Mouse (Mus musculus): Measurements from ENCODE around the gene Palm2.

- TF ChIP-seq CTCF (IDR thresholded peaks at IDR 0.05; ENCODE audit: insufficient read depth, low read depth, low read length) (no peak), POLR2A (IDR thresholded peaks at IDR 0.05; ENCODE audit: insufficient read depth, low read depth, low read length) (no peak)
Observed at GRCm38 (mm10) chr4:57622816-57623215, 188.8 kb downstream of the Palm2 start.

Measured in olfactory bulb, adult 2 months (tissue).